19 mouse cellular contexts compared by ENCODE assay signal in the genomic region with DNA sequence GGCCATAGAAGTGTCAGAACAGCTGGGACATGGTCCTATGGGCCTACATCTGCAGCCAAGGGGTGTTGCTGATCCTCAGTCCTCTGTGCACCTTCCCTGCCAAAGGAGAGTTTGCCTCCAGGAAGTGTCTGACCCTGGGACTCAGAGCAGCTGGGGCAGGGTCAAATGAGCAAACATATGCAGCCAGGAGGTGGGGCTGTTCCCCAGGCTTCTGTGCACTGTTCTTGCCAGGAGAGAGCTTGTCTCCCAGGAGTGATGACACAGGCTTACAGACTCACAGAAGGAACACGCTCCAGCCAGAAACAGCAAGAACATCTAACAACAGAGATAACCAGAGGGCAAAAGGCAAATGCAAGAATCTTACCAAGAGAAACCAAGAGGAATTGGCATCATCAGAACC.
DNase-seq lines count a peak whose midpoint lies in the region; TF ChIP-seq lines count a peak whose summit lies in the region.
"Had no signal": no experiment of that assay in that cellular context is flagged by ENCODE, and none has a peak within 500 bp of the region (broad histone marks: within the 10 kb centered on the region; RNA-seq: fewer than 3 reads in every experiment).

No protein-coding gene starts in this region.

- no peak overlapping the region for H3K27ac ChIP-seq in heart, embryonic 10.5 days
- H3K27ac ChIP-seq in CH12.LX (ENCODE audit: insufficient read depth, low read depth) (no peak overlapping the region), ES-E14 (ENCODE audit: insufficient read depth, low read depth, low read length, poor library complexity, severe bottlenecking) (no peak overlapping the region)
- H3K27ac ChIP-seq: embryonic facial prominence, embryonic 13.5 days; forebrain, embryonic 13.5 days; neural tube, embryonic 15.5 days had no signal

- WGBS in heart, embryonic 10.5 days: 31% methylated on average over 1 of the region's 1 CpGs

- DNase-seq in heart, postnatal 4 days: peak; percentile 23
- DNase-seq in heart, embryonic 10.5 days (ENCODE audit: low spot score): no peak
- DNase-seq in CH12.LX (ENCODE audit: extremely low read depth) (peak; percentile 19), ES-E14 (ENCODE audit: low read depth, low spot score) (peak; percentile 1)
- peak; percentile 13 for DNase-seq in embryo, embryonic 9.5 days (ENCODE audit: extremely low spot score)
- no peak for DNase-seq in gastrocnemius, postnatal 25 days
- no peak for DNase-seq in kidney, postnatal 10 days
- DNase-seq: adrenal gland, adult 2 months; cerebellum, adult 8-10 months; kidney, adult 11 months; right cerebral cortex, adult 18-20 months; right cerebral cortex, postnatal 4 days; thymus, postnatal 36 days had no signal

- TF ChIP-seq POLR2A in CH12.LX (IDR thresholded peaks at IDR 0.05; ENCODE audit: low read depth, low read length): no peak

- TF ChIP-seq RAD21 in CH12.LX (IDR thresholded peaks at IDR 0.05; ENCODE audit: low read depth, low read length): peak; percentile 56

- H3K27me3 ChIP-seq in heart, embryonic 10.5 days (ENCODE audit: insufficient read depth, poor library complexity, severe bottlenecking): no peaks in the 10 kb centered on the region
- H3K27me3 ChIP-seq in CH12.LX (replicated peaks): no peaks in the 10 kb centered on the region
- H3K27me3 ChIP-seq: embryonic facial prominence, embryonic 13.5 days; forebrain, embryonic 13.5 days; heart, embryonic 12.5 days; neural tube, embryonic 15.5 days had no signal

- H3K9ac ChIP-seq in CH12.LX (ENCODE audit: insufficient read depth, low read depth) (no peak overlapping the region), ES-E14 (ENCODE audit: insufficient read depth, low read depth, low read length, poor library complexity, severe bottlenecking) (no peak overlapping the region)
- H3K9ac ChIP-seq: embryonic facial prominence, embryonic 13.5 days; forebrain, embryonic 13.5 days; heart, embryonic 12.5 days; neural tube, embryonic 15.5 days had no signal

- peak in 1 of 2 experiments; percentile 57; a peak in 2 of 4 replicates for TF ChIP-seq CTCF in CH12.LX (conservative IDR thresholded peaks at IDR 0.05 in 1 of 2, IDR thresholded peaks at IDR 0.05 in 1 of 2; ENCODE audit: low read depth in 2 of 2, low read length in 2 of 2)

- no peak overlapping the region for H3K4me3 ChIP-seq in heart, embryonic 10.5 days
- H3K4me3 ChIP-seq in CH12.LX (replicated peaks in 1 of 3; ENCODE audit: low read depth in 2 of 3, low read length in 2 of 3, poor library complexity in 1 of 3): no peak overlapping the region
- H3K4me3 ChIP-seq in ES-E14 (ENCODE audit: insufficient read depth in 1 of 2, low read depth in 1 of 2, low read length in 2 of 2, poor library complexity in 1 of 2, severe bottlenecking in 1 of 2): no peak overlapping the region
- H3K4me3 ChIP-seq: embryonic facial prominence, embryonic 13.5 days; erythroblast, embryonic 14.5 days; forebrain, embryonic 13.5 days; heart, embryonic 12.5 days; neural tube, embryonic 15.5 days had no signal

- H3K79me2 ChIP-seq in CH12.LX (replicated peaks; ENCODE audit: control insufficient read depth, extremely low read depth, insufficient read depth, poor library complexity, severe bottlenecking): no peaks in the 10 kb centered on the region

- TF ChIP-seq EP300 in CH12.LX (IDR thresholded peaks at IDR 0.05; ENCODE audit: low read length): no peak

- H3K9me3 ChIP-seq in heart, embryonic 10.5 days: no peaks in the 10 kb centered on the region
- H3K9me3 ChIP-seq in CH12.LX (replicated peaks; ENCODE audit: low read length): no peaks in the 10 kb centered on the region
- no peaks in the 10 kb centered on the region for H3K9me3 ChIP-seq in ES-E14 (ENCODE audit: control insufficient read depth, insufficient read depth, low read depth, low read length)
- H3K9me3 ChIP-seq: embryonic facial prominence, embryonic 13.5 days; forebrain, embryonic 13.5 days; heart, embryonic 12.5 days; neural tube, embryonic 15.5 days had no signal

- H3K36me3 ChIP-seq in heart, embryonic 10.5 days: no peaks in the 10 kb centered on the region
- H3K36me3 ChIP-seq in CH12.LX (replicated peaks in 1 of 2; ENCODE audit: control insufficient read depth in 1 of 2, insufficient read depth in 1 of 2, low read length in 1 of 2) (no peaks in the 10 kb centered on the region), ES-E14 (ENCODE audit: control insufficient read depth, insufficient read depth, low read length, poor library complexity, severe bottlenecking) (no peaks in the 10 kb centered on the region)
- H3K36me3 ChIP-seq: embryonic facial prominence, embryonic 13.5 days; heart, embryonic 12.5 days; neural tube, embryonic 15.5 days had no signal

- no peak overlapping the region for H3K4me2 ChIP-seq in CH12.LX (ENCODE audit: insufficient read depth, low read depth, poor library complexity, severe bottlenecking)
- H3K4me2 ChIP-seq: embryonic facial prominence, embryonic 13.5 days; forebrain, embryonic 13.5 days; heart, embryonic 12.5 days; midbrain, embryonic 11.5 days; neural tube, embryonic 15.5 days had no signal

- H3K4me1 ChIP-seq in heart, embryonic 10.5 days: no peaks in the 10 kb centered on the region
- no peaks in the 10 kb centered on the region for H3K4me1 ChIP-seq in CH12.LX (ENCODE audit: control insufficient read depth in 1 of 2, insufficient read depth in 2 of 2)
- H3K4me1 ChIP-seq in ES-E14 (ENCODE audit: control insufficient read depth in 2 of 2, insufficient read depth in 2 of 2, low read length in 2 of 2, poor library complexity in 1 of 2): no peaks in the 10 kb centered on the region
- H3K4me1 ChIP-seq: embryonic facial prominence, embryonic 13.5 days; forebrain, embryonic 13.5 days; heart, embryonic 12.5 days; neural tube, embryonic 15.5 days had no signal

- in situ Hi-C loops in CH12.LX (cut with MboI; ENCODE audit: low pct_ligation_motif_present, low pct_unique_long_range_greater_than_20kb, low sequenced_read_pairs) (no loop called here), ES-E14 (cut with MboI; ENCODE audit: low sequenced_read_pairs in 2 of 2, unreplicated experiment in 2 of 2) (no loop called here)

- dilution Hi-C loops in CH12.LX (cut with MboI; ENCODE audit: extremely low pct_ligation_motif_present, extremely low pct_unique_long_range_greater_than_20kb, low sequenced_read_pairs): no loop called here

TF ChIP-seq in CH12.LX, 34 proteins besides CTCF, POLR2A, EP300 and RAD21:
- TF ChIP-seq ZNF384 (IDR thresholded peaks at IDR 0.05; ENCODE audit: low read depth, low read length): no peak
- TF ChIP-seq SMC3 (IDR thresholded peaks at IDR 0.05; ENCODE audit: low read depth, low read length): peak; percentile 55
TF ChIP-seq in CH12.LX: peak in this region for 1.

TF ChIP-seq in ES-E14, 5 proteins besides CTCF, POLR2A, EP300 and RAD21:
- TF ChIP-seq MAFK (IDR thresholded peaks at IDR 0.05; ENCODE audit: insufficient read depth, low read depth, low read length) (no peak), ZNF384 (IDR thresholded peaks at IDR 0.05; ENCODE audit: low read depth, low read length) (no peak), HCFC1 (IDR thresholded peaks at IDR 0.05; ENCODE audit: borderline replicate concordance, insufficient read depth, low read length) (no peak), ZC3H11A (IDR thresholded peaks at IDR 0.05; ENCODE audit: borderline replicate concordance, low read depth, low read length) (no peak), CHD2 (IDR thresholded peaks at IDR 0.05; ENCODE audit: low read depth, low read length) (no peak)

Comparison
In these comparisons a context has a peak if more than half of its experiments do, and no peak if none do; other contexts are left out.
1. DNase-seq: peak in heart, postnatal 4 days (single experiment), CH12.LX (single experiment), ES-E14 (single experiment) and embryo, embryonic 9.5 days (single experiment); none in heart, embryonic 10.5 days (single experiment), gastrocnemius, postnatal 25 days (single experiment) and kidney, postnatal 10 days (single experiment).